Mouse (Mus musculus) midbrain, embryonic 11.5 days (tissue): ENCODE data around the gene Glis3. TPM values are rescaled to one million over a fixed set of nuclear protein-coding genes. Genes with fewer than 3 reads are reported as not detected.

Source experiments
- ATAC-seq: fragments of 200-750 bp; cut with Nextera tagmentation; 2 replicates; pipeline ENCODE4 v1.8.0; 2017; ENCODE audit warnings: moderate TSS enrichment, moderate library complexity; ENCODE audit not compliant: low FRiP score
- DNase-seq: peaks from one replicate; pipeline ENCODE4 v3.0.0; 2015; ENCODE audit warnings: low spot score; ENCODE audit errors: missing footprints
- H3K27ac ChIP-seq: fragments of 300-500 bp; sonication (generic); 2 replicates; pipeline ENCODE4 v1.5.1; 2014; ENCODE audit warnings: low read depth, low read length
- H3K27me3 ChIP-seq: fragments of 300-500 bp; sonication (generic); 2 replicates; pipeline ENCODE4 v1.6.1; 2014; ENCODE audit warnings: mild to moderate bottlenecking, low read length, moderate library complexity, mixed read lengths; ENCODE audit not compliant: control insufficient read depth, insufficient read depth
- H3K36me3 ChIP-seq: fragments of 300-500 bp; sonication (generic); 2 replicates; pipeline ENCODE4 v1.6.1; 2014; ENCODE audit warnings: mild to moderate bottlenecking, low read length, moderate library complexity, mixed read lengths; ENCODE audit not compliant: control insufficient read depth, insufficient read depth
- H3K4me1 ChIP-seq: fragments of 300-500 bp; sonication (generic); 2 replicates; pipeline ENCODE4 v1.6.1; 2014; ENCODE audit warnings: low read length; ENCODE audit not compliant: control insufficient read depth, insufficient read depth
- H3K4me2 ChIP-seq: fragments of 300-500 bp; sonication (generic); 2 replicates; pipeline ENCODE4 v1.6.1; 2014; ENCODE audit warnings: mild to moderate bottlenecking, moderate library complexity
- H3K4me3 ChIP-seq: fragments of 300-500 bp; sonication (generic); 2 replicates; pipeline ENCODE4 v1.5.1; 2014; ENCODE audit warnings: low read depth, low read length
- H3K9ac ChIP-seq: fragments of 300-500 bp; sonication (generic); 2 replicates; pipeline ENCODE4 v1.6.1; 2014; ENCODE audit warnings: low read length
- H3K9me3 ChIP-seq: fragments of 300-500 bp; sonication (generic); 2 replicates; pipeline ENCODE4 v1.6.1; 2016; ENCODE audit warnings: low read length; ENCODE audit not compliant: control insufficient read depth
- WGBS: fragments of 180-500 bp; shearing (Covaris S2); extraction: QIAGEN DNeasy Blood & Tissue Kit; methylation state at CpG from one replicate; pipeline ENCODE4 v1.1.7; 2014; 5-methylcytosine and 5-hydroxymethylcytosine counted together
- polyA plus RNA-seq: library from polyadenylated mRNA; unstranded; fragments of >200 nt; fragmentation: Nextera tagmentation; extraction: Ambion mirVana; gene quantifications from 2 replicates; pipeline ENCODE4 v1.2.1, GENCODE M21; 2014

Gene Glis3
- polyA plus RNA-seq, 1 experiment from 2014 or later = 1.9 TPM

DNA sequence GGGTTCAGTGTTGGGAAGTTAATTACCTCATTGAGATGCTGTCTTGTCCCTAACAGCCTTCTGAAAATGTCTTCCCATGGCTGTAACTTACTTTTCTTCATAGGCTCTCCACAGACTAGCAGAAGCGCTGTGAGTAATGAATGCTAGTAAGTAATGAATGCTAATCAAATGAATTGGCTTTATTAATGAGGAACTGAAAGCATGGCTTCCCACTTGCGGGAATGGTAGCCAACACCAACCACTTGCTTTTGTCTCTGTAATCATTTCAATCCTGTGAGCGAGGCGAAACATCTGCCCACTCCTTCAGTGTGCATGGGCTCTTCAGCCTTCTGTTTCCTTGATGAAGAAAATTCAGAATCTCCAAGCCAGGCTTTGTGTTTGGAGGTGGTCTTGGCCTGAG is 5.6 kb upstream of the Glis3 start:
- H3K36me3 ChIP-seq = no peaks in the 10 kb centered on the region
- no peak overlapping the region for H3K9ac ChIP-seq
- peaks cover 4% of the 10 kb centered on the region; the same call in 1 of the 2 replicates for H3K27me3 ChIP-seq
- ATAC-seq (no peak), DNase-seq (no peak)
- no peaks in the 10 kb centered on the region for H3K4me1 ChIP-seq
- H3K4me2 ChIP-seq = no peak overlapping the region
- no peak overlapping the region for H3K4me3 ChIP-seq
- WGBS = 83% methylated on average over 4 of the region's 4 CpGs
- H3K9me3 ChIP-seq = no peaks in the 10 kb centered on the region
- H3K27ac ChIP-seq = no peak overlapping the region

DNA sequence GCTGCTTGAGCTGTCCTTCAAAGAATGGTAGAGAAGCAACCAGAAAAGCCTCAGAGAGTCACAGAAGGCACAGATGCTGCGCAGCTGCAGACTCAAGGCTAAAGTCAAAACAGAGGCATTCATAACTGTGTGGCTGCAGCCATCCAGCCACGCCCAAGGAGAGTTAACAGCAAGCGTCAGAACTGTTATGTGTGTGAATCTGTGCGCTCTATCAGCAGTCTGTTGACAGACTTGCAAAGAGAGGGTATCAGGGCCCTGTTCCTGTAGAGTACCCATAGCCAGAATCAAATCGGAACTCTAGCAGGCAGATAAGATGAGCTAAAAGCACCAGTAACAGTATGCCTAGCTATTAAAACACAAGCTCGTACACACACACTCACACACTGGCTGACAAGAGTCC is 4.5 kb upstream of the Glis3 start:
- WGBS = 94% methylated on average over 6 of the region's 6 CpGs
- peaks cover 9% of the 10 kb centered on the region; the same call in 1 of the 2 replicates for H3K27me3 ChIP-seq
- H3K36me3 ChIP-seq = no peaks in the 10 kb centered on the region
- H3K9me3 ChIP-seq = no peaks in the 10 kb centered on the region
- H3K4me2 ChIP-seq = no peak overlapping the region
- H3K27ac ChIP-seq = no peak overlapping the region
- no peak for DNase-seq
- no peak for ATAC-seq
- peaks cover 2% of the 10 kb centered on the region; the same call in 1 of the 2 replicates for H3K4me1 ChIP-seq
- H3K4me3 ChIP-seq = no peak overlapping the region
- no peak overlapping the region for H3K9ac ChIP-seq

DNA sequence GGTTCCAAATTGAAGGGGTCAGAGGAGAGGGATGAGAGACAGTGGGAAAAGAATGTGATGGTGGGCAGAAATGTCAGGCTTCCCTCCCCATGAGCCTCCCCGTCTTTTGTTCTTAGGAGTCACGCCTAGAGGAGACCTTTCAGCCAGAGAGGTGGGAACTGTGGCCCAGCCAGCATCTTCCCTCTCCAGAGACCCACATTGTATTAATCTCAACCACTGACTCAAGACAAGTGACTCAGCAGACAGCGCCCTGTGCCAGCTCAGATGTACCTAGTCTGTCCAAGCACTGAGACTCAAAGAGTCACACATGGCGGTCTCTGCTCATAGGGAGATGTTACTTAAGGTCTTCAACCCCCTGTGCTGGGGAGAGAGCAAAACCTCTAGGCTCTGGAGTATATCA is 3.5 kb upstream of the Glis3 start:
- H3K36me3 ChIP-seq = no peaks in the 10 kb centered on the region
- 91% methylated on average over 4 of the region's 4 CpGs for WGBS
- H3K27me3 ChIP-seq = peaks cover 18% of the 10 kb centered on the region
- DNase-seq (no peak), ATAC-seq (no peak)
- no peak overlapping the region for H3K27ac ChIP-seq
- H3K4me2 ChIP-seq = no peak overlapping the region
- no peak overlapping the region for H3K4me3 ChIP-seq
- H3K4me1 ChIP-seq = peaks cover 11% of the 10 kb centered on the region
- no peaks in the 10 kb centered on the region for H3K9me3 ChIP-seq
- no peak overlapping the region for H3K9ac ChIP-seq

DNA sequence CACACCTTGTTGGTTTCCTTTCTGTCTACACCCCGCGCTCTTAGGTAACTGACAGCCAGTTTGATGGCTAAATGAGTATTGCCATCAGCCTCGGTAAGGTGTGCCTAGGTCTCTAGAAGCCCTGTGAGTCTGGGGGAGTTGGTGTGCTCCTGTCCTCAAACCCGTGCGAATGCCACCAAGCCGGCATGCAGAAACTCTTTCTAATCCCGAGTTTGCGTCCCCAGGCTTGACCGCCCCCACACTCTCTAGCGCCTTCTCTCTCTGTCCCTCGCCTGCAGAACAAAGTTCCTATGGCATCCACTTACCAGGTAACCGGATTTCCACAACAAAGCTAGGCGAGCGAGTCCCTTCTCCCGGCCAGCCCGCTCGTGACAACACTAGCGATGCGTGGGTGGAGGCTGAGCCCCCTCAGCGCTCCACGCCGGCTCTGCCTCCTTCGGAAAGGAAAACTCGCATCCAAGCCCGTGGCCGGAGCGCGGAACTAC is 544 bp downstream of the Glis3 start:
- Histone ChIP-seq H3K27me3 (peaks cover 24% of the 10 kb centered on the region), H3K4me3 (peak overlapping the region; percentile 53), H3K4me1 (peaks cover 17% of the 10 kb centered on the region), H3K9me3 (no peaks in the 10 kb centered on the region), H3K27ac (no peak overlapping the region), H3K4me2 (peak overlapping the region; percentile 96), H3K9ac (peak overlapping the region; percentile 73), H3K36me3 (no peaks in the 10 kb centered on the region)
- under 1% methylated on average over 28 of the region's 28 CpGs for WGBS
- DNase-seq (peak; percentile 96), ATAC-seq (0 out of 2 replicates have a peak, but pooled peaks have one; percentile 4)

DNA sequence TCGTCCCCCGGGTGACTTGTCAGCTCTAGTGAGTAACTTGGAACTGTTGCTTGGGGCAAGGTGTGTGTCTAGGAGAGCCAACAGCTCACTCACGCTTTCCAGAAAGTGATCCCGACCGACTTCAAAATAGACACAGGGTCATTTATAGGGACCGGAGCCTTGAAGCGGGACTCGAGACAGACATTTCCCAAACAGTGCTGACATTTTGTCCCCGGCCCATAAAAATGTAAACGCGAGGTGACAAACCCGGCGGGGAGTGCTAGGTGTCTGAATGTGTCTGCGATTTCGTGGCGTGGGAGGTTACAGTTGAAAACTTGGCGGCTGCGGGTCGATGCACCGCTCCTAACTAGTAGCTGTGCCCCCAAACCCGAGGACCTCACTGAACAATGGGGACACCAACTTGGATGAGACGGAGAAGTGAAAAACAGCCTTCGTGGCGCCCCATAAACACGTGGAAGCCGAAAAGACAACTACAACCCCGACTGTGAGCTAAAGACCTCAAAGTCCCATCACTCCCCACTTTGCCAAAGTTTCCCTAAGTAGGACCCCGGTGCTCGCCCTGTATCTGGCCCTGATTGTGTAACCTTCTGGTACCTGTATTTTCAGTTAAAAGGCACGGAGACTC is 1.1 kb downstream of the Glis3 start:
- ATAC-seq (no peak), DNase-seq (peak; percentile 92)
- no peak overlapping the region for H3K27ac ChIP-seq
- peak overlapping the region; percentile 96 for H3K4me2 ChIP-seq
- H3K4me3 ChIP-seq = peak overlapping the region; percentile 53
- peaks cover 17% of the 10 kb centered on the region for H3K4me1 ChIP-seq
- H3K27me3 ChIP-seq = peaks cover 24% of the 10 kb centered on the region
- H3K9ac ChIP-seq = peak overlapping the region; percentile 28; the same call in 1 of the 2 replicates
- no peaks in the 10 kb centered on the region for H3K9me3 ChIP-seq
- WGBS = under 1% methylated on average over 30 of the region's 30 CpGs
- H3K36me3 ChIP-seq = no peaks in the 10 kb centered on the region

DNA sequence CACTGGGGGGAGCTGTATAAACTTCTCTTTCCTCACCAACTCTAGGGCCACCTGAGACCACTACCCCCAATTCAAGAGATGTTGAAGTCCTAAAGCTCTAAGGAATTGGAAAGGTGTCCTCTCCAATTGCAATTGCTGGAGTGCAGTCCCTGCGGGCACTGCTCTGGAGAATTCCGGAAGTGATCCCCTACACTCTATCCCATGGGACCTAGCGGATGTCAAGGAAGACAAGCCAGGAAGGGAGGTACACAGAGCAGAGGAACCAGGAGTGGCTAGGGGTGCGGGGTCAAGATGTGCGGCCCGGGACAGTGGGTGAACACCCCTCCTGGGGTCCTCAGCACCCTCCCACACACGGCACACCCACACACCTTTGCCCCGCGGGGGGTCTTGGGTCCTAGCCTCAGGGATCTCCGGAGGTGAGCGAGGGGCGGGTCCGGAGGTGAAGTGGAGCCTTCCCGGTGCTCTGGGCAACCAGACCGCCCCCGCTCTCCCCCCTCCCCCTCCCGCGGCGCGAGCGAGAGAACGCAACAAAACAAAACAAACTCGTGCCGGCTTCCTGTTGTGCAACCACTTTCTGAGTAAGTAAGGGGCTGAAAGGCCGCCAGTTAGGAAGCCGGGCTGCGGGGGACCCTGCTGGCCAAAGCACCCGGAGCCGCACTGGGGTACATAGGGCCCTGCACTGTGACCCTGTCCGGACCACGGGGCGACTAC is 2.0 kb downstream of the Glis3 start:
- H3K4me1 ChIP-seq = peaks cover 17% of the 10 kb centered on the region
- H3K9me3 ChIP-seq = no peaks in the 10 kb centered on the region
- DNase-seq (peak; percentile 90), ATAC-seq (peak; percentile 35; the same call in 1 of the 2 replicates)
- peak overlapping the region; percentile 96 for H3K4me2 ChIP-seq
- no peak overlapping the region for H3K27ac ChIP-seq
- H3K36me3 ChIP-seq = no peaks in the 10 kb centered on the region
- H3K9ac ChIP-seq = peak overlapping the region; percentile 37; the same call in 1 of the 2 replicates
- 1% methylated on average over 32 of the region's 32 CpGs for WGBS
- peak overlapping the region; percentile 53 for H3K4me3 ChIP-seq
- H3K27me3 ChIP-seq = peaks cover 24% of the 10 kb centered on the region

DNA sequence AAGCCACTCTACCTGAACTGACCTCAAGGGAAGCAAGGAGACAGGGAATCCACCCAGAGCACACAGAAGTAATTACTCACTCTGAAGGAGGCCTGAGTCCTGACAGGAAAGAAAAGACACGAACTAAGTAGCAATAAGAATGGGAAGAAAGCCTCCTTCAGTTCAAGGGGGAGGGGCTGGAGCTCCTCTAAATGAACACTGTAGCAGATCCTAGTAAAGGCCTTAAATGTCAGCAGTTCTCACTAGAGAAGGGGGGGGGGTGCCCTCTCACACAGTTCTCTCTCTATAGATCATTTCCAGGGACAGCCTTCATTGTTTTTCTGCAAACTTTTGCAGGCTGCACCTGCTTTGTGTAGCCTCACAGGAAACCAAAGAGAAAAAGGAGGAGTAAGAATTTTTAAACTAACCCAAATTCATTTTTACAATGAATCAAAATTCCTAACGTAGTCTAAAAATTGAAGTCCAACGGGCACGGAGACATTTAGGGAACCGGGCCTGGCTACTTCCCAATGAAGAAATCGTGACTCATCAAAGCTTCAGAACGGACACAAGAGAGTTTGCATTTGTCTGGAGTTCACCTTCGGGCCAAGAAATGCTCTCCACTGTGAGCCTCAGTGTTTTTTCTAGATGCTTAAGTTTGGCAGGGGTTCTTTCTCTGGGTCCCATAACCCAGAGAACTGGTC is 2.7 kb downstream of the Glis3 start:
- Histone ChIP-seq H3K4me3 (no peak overlapping the region; the same call in 1 of the 2 replicates), H3K27me3 (peaks cover 24% of the 10 kb centered on the region), H3K4me1 (peaks cover 17% of the 10 kb centered on the region), H3K4me2 (peak overlapping the region; percentile 96), H3K27ac (no peak overlapping the region), H3K9me3 (no peaks in the 10 kb centered on the region), H3K9ac (no peak overlapping the region), H3K36me3 (no peaks in the 10 kb centered on the region)
- 31% methylated on average over 8 of the region's 8 CpGs for WGBS
- ATAC-seq (no peak), DNase-seq (peak; percentile 89)

DNA sequence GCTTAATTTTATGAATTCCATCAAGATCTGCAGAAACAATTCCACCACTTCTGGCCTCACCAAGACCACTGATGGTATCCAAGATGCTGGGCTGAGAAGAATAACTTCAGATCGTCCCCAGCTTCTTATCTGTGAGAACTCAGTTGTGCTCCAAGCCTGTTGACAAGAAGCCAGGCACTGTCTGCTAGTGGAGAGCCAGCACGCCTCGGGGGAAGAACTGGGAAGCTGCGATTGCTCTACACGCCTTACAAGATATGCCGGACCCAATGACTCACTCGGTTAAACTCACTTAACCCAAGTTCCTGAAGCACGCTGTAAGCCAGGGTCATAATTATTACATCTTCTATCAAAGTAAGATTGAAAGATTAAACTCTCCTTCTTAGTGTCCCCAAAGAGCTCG is 16.1 kb downstream of the Glis3 start:
- H3K27ac ChIP-seq = no peak overlapping the region
- no peak overlapping the region for H3K4me3 ChIP-seq
- ATAC-seq (no peak), DNase-seq (no peak)
- WGBS = 92% methylated on average over 9 of the region's 9 CpGs
- H3K9me3 ChIP-seq = no peaks in the 10 kb centered on the region
- no peaks in the 10 kb centered on the region for H3K27me3 ChIP-seq
- H3K36me3 ChIP-seq = no peaks in the 10 kb centered on the region
- no peak overlapping the region for H3K4me2 ChIP-seq
- H3K9ac ChIP-seq = no peak overlapping the region
- no peaks in the 10 kb centered on the region for H3K4me1 ChIP-seq

DNA sequence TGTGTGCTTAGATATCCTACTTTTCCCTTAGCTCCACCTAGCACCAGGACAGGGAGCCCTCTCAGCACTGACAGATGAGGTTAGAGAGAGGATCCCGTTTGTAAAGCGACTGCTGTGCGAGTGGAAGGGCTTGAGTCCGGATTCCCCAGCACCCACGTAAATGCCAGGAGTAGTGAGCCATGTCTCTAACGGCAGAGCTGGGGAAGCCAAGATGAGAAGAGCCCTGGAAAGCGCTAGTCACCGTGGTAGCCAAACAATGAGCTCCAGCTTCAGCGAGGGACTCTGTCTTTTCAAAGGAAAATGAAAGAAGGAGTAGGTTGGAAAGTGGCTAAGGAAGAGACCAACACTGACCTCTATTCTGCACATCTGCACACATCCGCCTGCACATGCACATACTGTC is 16.7 kb downstream of the Glis3 start:
- Histone ChIP-seq H3K36me3 (no peaks in the 10 kb centered on the region), H3K4me2 (no peak overlapping the region), H3K4me3 (no peak overlapping the region), H3K27ac (no peak overlapping the region), H3K4me1 (no peaks in the 10 kb centered on the region), H3K27me3 (no peaks in the 10 kb centered on the region), H3K9ac (no peak overlapping the region), H3K9me3 (no peaks in the 10 kb centered on the region)
- ATAC-seq (no peak), DNase-seq (no peak)
- 49% methylated on average over 10 of the region's 10 CpGs for WGBS
